ENCODE assay signal across 19 mouse cellular contexts in genomic region chr2:157343337-157343736, GRCm38 (mm10). TPM values are rescaled to one million over a fixed set of nuclear protein-coding genes. Genes with fewer than 3 reads are reported as not detected.
DNase-seq lines count a peak whose midpoint lies in the region; ATAC-seq lines count a peak whose summit lies in the region.
"Had no signal": no experiment of that assay in that cellular context is flagged by ENCODE, and none has a peak within 500 bp of the region (broad histone marks: within the 10 kb centered on the region; RNA-seq: fewer than 3 reads in every experiment).

No protein-coding gene starts in this region.

- H3K9ac ChIP-seq in neural tube, embryonic 13.5 days = 0 out of 2 replicates have a peak overlapping the region, but pooled peaks have one; percentile 8
- 0 out of 2 replicates have a peak overlapping the region, but pooled peaks have one; percentile 10 for H3K9ac ChIP-seq in forebrain, embryonic 16.5 days (replicated peaks; ENCODE audit: low read depth, low read length)
- H3K9ac ChIP-seq: embryonic facial prominence, embryonic 15.5 days; heart, embryonic 13.5 days; liver, embryonic 13.5 days; stomach, embryonic 15.5 days had no signal

- WGBS in neural tube, embryonic 13.5 days = 58% methylated on average over 6 of the region's 6 CpGs
- WGBS in forebrain, embryonic 16.5 days = 63% methylated on average over 6 of the region's 6 CpGs
- 63% methylated on average over 6 of the region's 6 CpGs for WGBS in midbrain, embryonic 10.5 days

- no peak overlapping the region for H3K4me2 ChIP-seq in neural tube, embryonic 13.5 days
- no peak overlapping the region for H3K4me2 ChIP-seq in forebrain, embryonic 16.5 days (ENCODE audit: low read length)
- H3K4me2 ChIP-seq: embryonic facial prominence, embryonic 15.5 days; heart, embryonic 13.5 days; liver, embryonic 13.5 days; stomach, embryonic 15.5 days had no signal

- peaks cover 59% of the 10 kb centered on the region for H3K4me1 ChIP-seq in neural tube, embryonic 13.5 days (replicated peaks)
- peaks cover 60% of the 10 kb centered on the region for H3K4me1 ChIP-seq in forebrain, embryonic 16.5 days (replicated peaks; ENCODE audit: control insufficient read depth, insufficient read depth, low read length)
- H3K4me1 ChIP-seq in midbrain, embryonic 10.5 days = peaks cover 63% of the 10 kb centered on the region
- H3K4me1 ChIP-seq: liver, embryonic 13.5 days had no signal

- H3K27me3 ChIP-seq in neural tube, embryonic 13.5 days = no peaks in the 10 kb centered on the region
- no peaks in the 10 kb centered on the region for H3K27me3 ChIP-seq in forebrain, embryonic 16.5 days (replicated peaks; ENCODE audit: control insufficient read depth, insufficient read depth, low read length)
- H3K27me3 ChIP-seq in midbrain, embryonic 10.5 days (ENCODE audit: low read depth, poor library complexity, severe bottlenecking) = no peaks in the 10 kb centered on the region
- H3K27me3 ChIP-seq: embryonic facial prominence, embryonic 15.5 days; stomach, embryonic 15.5 days had no signal

- no peak for ATAC-seq in neural tube, embryonic 13.5 days (ENCODE audit: low read depth)
- no peak for ATAC-seq in forebrain, embryonic 16.5 days
- ATAC-seq in activated CD4-positive, CD25-positive, alpha-beta regulatory T cell, adult 4 months = no peak

- DNase-seq in neural tube, embryonic 10.5 days (ENCODE audit: extremely low spot score, low spot score) = no peak
- DNase-seq in midbrain, embryonic 10.5 days (ENCODE audit: low spot score) = no peak
- DNase-seq in embryo, embryonic 10 days (ENCODE audit: low spot score) = no peak
- DNase-seq in layer of hippocampus, postnatal 25 days (ENCODE audit: extremely low spot score in 1 of 2, low spot score in 1 of 2) = no peak
- DNase-seq: adrenal gland, postnatal 36 days; B cell, adult 2 months; kidney, postnatal 14 days; liver, embryonic 13.5 days; thymus, postnatal 36 days had no signal

- peak overlapping the region; percentile 84; the same call in 1 of the 2 replicates for H3K27ac ChIP-seq in neural tube, embryonic 13.5 days (replicated peaks)
- H3K27ac ChIP-seq in forebrain, embryonic 16.5 days (ENCODE audit: low read length) = peak overlapping the region; percentile 92
- peak overlapping the region; percentile 77 for H3K27ac ChIP-seq in midbrain, embryonic 10.5 days (replicated peaks)
- H3K27ac ChIP-seq: embryonic facial prominence, embryonic 15.5 days; heart, embryonic 13.5 days; liver, embryonic 13.5 days; stomach, embryonic 15.5 days had no signal

- H3K9me3 ChIP-seq in neural tube, embryonic 13.5 days = no peaks in the 10 kb centered on the region
- no peaks in the 10 kb centered on the region for H3K9me3 ChIP-seq in forebrain, embryonic 16.5 days (ENCODE audit: control insufficient read depth, low read length)
- no peaks in the 10 kb centered on the region for H3K9me3 ChIP-seq in midbrain, embryonic 10.5 days (replicated peaks)
- H3K9me3 ChIP-seq: embryonic facial prominence, embryonic 15.5 days; G1E; heart, embryonic 13.5 days; limb, embryonic 10.5 days; liver, embryonic 13.5 days; stomach, embryonic 15.5 days had no signal

- no peaks in the 10 kb centered on the region for H3K36me3 ChIP-seq in neural tube, embryonic 13.5 days
- no peaks in the 10 kb centered on the region for H3K36me3 ChIP-seq in forebrain, embryonic 16.5 days (ENCODE audit: control insufficient read depth, insufficient read depth)
- H3K36me3 ChIP-seq in midbrain, embryonic 10.5 days = no peaks in the 10 kb centered on the region
- H3K36me3 ChIP-seq: embryonic facial prominence, embryonic 15.5 days; G1E; heart, embryonic 13.5 days; limb, embryonic 10.5 days; liver, embryonic 13.5 days; stomach, embryonic 15.5 days had no signal

- no peak overlapping the region for H3K4me3 ChIP-seq in neural tube, embryonic 13.5 days
- H3K4me3 ChIP-seq in forebrain, embryonic 16.5 days (replicated peaks; ENCODE audit: low read length) = no peak overlapping the region
- no peak overlapping the region for H3K4me3 ChIP-seq in midbrain, embryonic 10.5 days
- H3K4me3 ChIP-seq: embryonic facial prominence, embryonic 15.5 days; heart, embryonic 13.5 days; limb, embryonic 10.5 days; liver, embryonic 13.5 days; stomach, embryonic 15.5 days had no signal

RNA-seq across cellular contexts. Expression of gene Ghrh, which starts 4.0 kb away (rescaled TPM):
- polyA plus RNA-seq in neural tube, embryonic 13.5 days (2015; fragmentation: Nextera tagmentation; extraction: Ambion mirVana) = 0.57 and 0.68 TPM in 2 replicates
- 0.80 TPM in 1 of 2 replicates, not detected in the other for polyA plus RNA-seq in forebrain, embryonic 16.5 days (2015; fragmentation: Nextera tagmentation; extraction: Ambion mirVana)
- polyA plus RNA-seq in midbrain, embryonic 10.5 days (2016; fragmentation: Nextera tagmentation; extraction: Ambion mirVana) = 0.42 and 1.1 TPM in 2 replicates
- not detected for polyA plus RNA-seq in activated CD4-positive, CD25-positive, alpha-beta regulatory T cell, adult 4 months (2017; shearing (Covaris generic))
- total RNA-seq in layer of hippocampus, postnatal 25 days (2021) = under 1 TPM in 1 of 2 experiments, not detected in 1; 0.59 TPM
- total RNA-seq: adrenal gland, postnatal 36 days; common myeloid progenitor, adult 5-6 weeks; gastrocnemius, postnatal 4 days had no signal
- polyA plus RNA-seq: embryonic facial prominence, embryonic 15.5 days; G1E; heart, embryonic 13.5 days; limb, embryonic 10.5 days; liver, embryonic 13.5 days had no signal

RNA-seq across cellular contexts. Expression of gene Manbal, which starts 24.1 kb away (rescaled TPM):
- 77.6 and 89.9 TPM in 2 replicates for polyA plus RNA-seq in neural tube, embryonic 13.5 days (2015; fragmentation: Nextera tagmentation; extraction: Ambion mirVana)
- 97.5 and 105 TPM in 2 replicates for polyA plus RNA-seq in forebrain, embryonic 16.5 days (2015; fragmentation: Nextera tagmentation; extraction: Ambion mirVana)
- polyA plus RNA-seq in midbrain, embryonic 10.5 days (2016; fragmentation: Nextera tagmentation; extraction: Ambion mirVana) = 68.8 and 75.6 TPM in 2 replicates
- 10 to 100 TPM; 30.7 to 54.6 TPM for polyA plus RNA-seq in activated CD4-positive, CD25-positive, alpha-beta regulatory T cell, adult 4 months (2017; shearing (Covaris generic))
- total RNA-seq in layer of hippocampus, postnatal 25 days (2021) = 10 to 100 TPM; 61.3 to 66.5 TPM
